ENCODE assay signal across 10 mouse cellular contexts in the genomic region with DNA sequence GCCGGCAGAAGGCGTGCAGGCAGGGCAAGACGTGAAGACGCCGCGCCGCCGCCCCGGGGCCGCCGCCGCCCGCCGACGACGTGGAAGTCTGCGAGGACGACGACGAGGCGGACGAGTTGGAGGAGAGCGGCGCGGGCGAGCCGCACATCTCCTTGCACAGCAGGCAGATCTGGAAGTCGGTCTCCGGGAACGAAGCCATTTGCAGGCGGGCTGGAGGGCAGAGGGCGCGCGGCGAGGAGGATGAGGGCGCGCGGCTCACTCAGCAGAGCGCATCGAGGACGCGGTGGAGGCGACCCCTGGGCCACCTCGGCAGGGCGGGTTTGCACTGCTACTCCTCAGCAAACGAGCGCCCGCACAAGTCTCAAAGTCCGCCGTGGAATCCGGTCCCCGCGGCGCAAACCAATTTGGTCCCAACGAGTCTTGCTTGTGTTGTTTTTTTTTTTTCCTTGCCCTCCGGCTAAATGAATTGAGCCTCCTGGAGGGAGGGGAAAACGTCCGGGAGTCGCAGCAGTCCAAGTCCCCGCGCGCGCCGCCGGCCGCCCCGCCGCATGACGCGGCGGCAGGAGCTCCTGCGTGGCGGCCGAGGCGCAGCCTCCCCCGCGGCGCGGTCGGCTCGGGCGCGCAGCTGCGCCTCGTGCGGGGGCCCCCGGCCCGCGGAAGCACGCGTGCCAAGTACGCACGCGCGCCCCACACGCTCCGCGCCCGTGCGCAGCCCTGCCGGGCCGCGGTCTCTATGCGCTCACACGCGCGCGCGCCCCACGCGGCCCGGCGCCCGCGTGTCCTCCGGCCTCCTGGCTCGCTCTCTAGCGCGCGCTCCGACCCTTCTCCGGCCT. TPM values are rescaled to one million over a fixed set of nuclear protein-coding genes. Genes with fewer than 3 reads are reported as not detected.
DNase-seq lines count a peak whose midpoint lies in the region; ATAC-seq and TF ChIP-seq lines count a peak whose summit lies in the region.
"Had no signal": no experiment of that assay in that cellular context is flagged by ENCODE, and none has a peak within 500 bp of the region (broad histone marks: within the 10 kb centered on the region; RNA-seq: fewer than 3 reads in every experiment).

No protein-coding gene starts in this region.

- no peak for TF ChIP-seq CTCF in E14TG2a.4 (conservative IDR thresholded peaks at IDR 0.05; ENCODE audit: low read length)

- H3K36me3 ChIP-seq in heart, embryonic 12.5 days, result no peaks in the 10 kb centered on the region
- peaks cover 40% of the 10 kb centered on the region for H3K36me3 ChIP-seq in E14TG2a.4 (ENCODE audit: insufficient read depth, low read length)
- H3K36me3 ChIP-seq in embryonic facial prominence, embryonic 14.5 days (ENCODE audit: control insufficient read depth, insufficient read depth, low read length), result no peaks in the 10 kb centered on the region
- no peaks in the 10 kb centered on the region for H3K36me3 ChIP-seq in neural tube, embryonic 12.5 days

- H3K9me3 ChIP-seq in heart, embryonic 12.5 days (replicated peaks), result no peaks in the 10 kb centered on the region
- H3K9me3 ChIP-seq in E14TG2a.4 (ENCODE audit: low read length), result no peaks in the 10 kb centered on the region
- no peaks in the 10 kb centered on the region for H3K9me3 ChIP-seq in embryonic facial prominence, embryonic 14.5 days (ENCODE audit: control insufficient read depth, low read length)
- no peaks in the 10 kb centered on the region for H3K9me3 ChIP-seq in neural tube, embryonic 12.5 days

- peaks cover 27% of the 10 kb centered on the region for H3K4me1 ChIP-seq in heart, embryonic 12.5 days (replicated peaks)
- H3K4me1 ChIP-seq in E14TG2a.4 (replicated peaks; ENCODE audit: low read depth, low read length), result peaks cover 61% of the 10 kb centered on the region
- H3K4me1 ChIP-seq in embryonic facial prominence, embryonic 14.5 days (ENCODE audit: control insufficient read depth, insufficient read depth, low read length), result peaks cover 3% of the 10 kb centered on the region; the same call in 1 of the 2 replicates
- H3K4me1 ChIP-seq in neural tube, embryonic 12.5 days, result peaks cover 42% of the 10 kb centered on the region

- peak overlapping the region; percentile 80 for H3K4me2 ChIP-seq in heart, embryonic 12.5 days
- peak overlapping the region; percentile 95 for H3K4me2 ChIP-seq in embryonic facial prominence, embryonic 14.5 days (ENCODE audit: low read depth, low read length)
- peak overlapping the region; percentile 87 for H3K4me2 ChIP-seq in neural tube, embryonic 12.5 days (replicated peaks)

- no peak for DNase-seq in heart, adult 8-10 months (ENCODE audit: low spot score)
- DNase-seq in embryonic facial prominence, embryonic 14.5 days (ENCODE audit: low spot score), result peak; percentile 15
- DNase-seq in kidney, postnatal 4 days, result peak; percentile 53 to 59
- no peak for DNase-seq in ovary, adult 18-20 months (ENCODE audit: low spot score)

- WGBS in heart, embryonic 12.5 days, result 2% methylated on average over 113 of the region's 122 CpGs
- WGBS in embryonic facial prominence, embryonic 14.5 days, result under 1% methylated on average over 97 of the region's 122 CpGs
- WGBS in neural tube, embryonic 12.5 days, result under 1% methylated on average over 116 of the region's 122 CpGs

- no peak for ATAC-seq in heart, embryonic 12.5 days (ENCODE audit: insufficient number of reproducible peaks, low FRiP score)
- ATAC-seq in embryonic facial prominence, embryonic 14.5 days (ENCODE audit: low read depth), result peak; percentile 42
- peak; percentile 48 for ATAC-seq in neural tube, embryonic 12.5 days (ENCODE audit: low FRiP score, low read depth)
- no peak for ATAC-seq in inflammation-experienced regulatory T-cells, adult 6 months

- H3K9ac ChIP-seq in heart, embryonic 12.5 days, result peak overlapping the region; percentile 64
- peak overlapping the region; percentile 65 for H3K9ac ChIP-seq in embryonic facial prominence, embryonic 14.5 days (ENCODE audit: low read depth, low read length)
- peak overlapping the region; percentile 75 for H3K9ac ChIP-seq in neural tube, embryonic 12.5 days

- peaks cover 56% of the 10 kb centered on the region for H3K27me3 ChIP-seq in heart, embryonic 12.5 days (replicated peaks)
- no peaks in the 10 kb centered on the region for H3K27me3 ChIP-seq in E14TG2a.4 (ENCODE audit: insufficient read depth, low read length)
- H3K27me3 ChIP-seq in embryonic facial prominence, embryonic 14.5 days (replicated peaks; ENCODE audit: control insufficient read depth, insufficient read depth, low read length), result peaks cover 64% of the 10 kb centered on the region
- H3K27me3 ChIP-seq in neural tube, embryonic 12.5 days (replicated peaks), result peaks cover 19% of the 10 kb centered on the region

- peak overlapping the region; percentile 57 for H3K4me3 ChIP-seq in heart, embryonic 12.5 days
- peak overlapping the region; percentile 92 for H3K4me3 ChIP-seq in E14TG2a.4 (replicated peaks; ENCODE audit: low read length)
- peak overlapping the region; percentile 59 for H3K4me3 ChIP-seq in embryonic facial prominence, embryonic 14.5 days (ENCODE audit: low read depth, low read length)
- H3K4me3 ChIP-seq in neural tube, embryonic 12.5 days, result peak overlapping the region; percentile 67

- no peak overlapping the region for H3K27ac ChIP-seq in heart, embryonic 12.5 days (ENCODE audit: poor library complexity, severe bottlenecking)
- H3K27ac ChIP-seq in embryonic facial prominence, embryonic 14.5 days (replicated peaks; ENCODE audit: low read depth, low read length), result no peak overlapping the region; the same call in 1 of the 2 replicates
- peak overlapping the region; percentile 80 for H3K27ac ChIP-seq in neural tube, embryonic 12.5 days

RNA-seq across cellular contexts. Expression of a gene that starts 1.0 kb away (rescaled TPM):
- 0.40 and 0.63 TPM in 2 replicates for polyA plus RNA-seq in heart, embryonic 12.5 days (2016; fragmentation: Nextera tagmentation; extraction: Ambion mirVana)
- not detected for total RNA-seq in heart, adult 8-10 months (2022)
- polyA plus RNA-seq in embryonic facial prominence, embryonic 14.5 days (2014; fragmentation: Nextera tagmentation; extraction: Ambion mirVana), result 0.06 and 0.13 TPM in 2 replicates
- 0.98 and 1.4 TPM in 2 replicates for polyA plus RNA-seq in neural tube, embryonic 12.5 days (2016; fragmentation: Nextera tagmentation; extraction: Ambion mirVana)
- polyA plus RNA-seq in inflammation-experienced regulatory T-cells, adult 6 months (2017; shearing (Covaris generic)), result under 1 TPM in 1 of 3 experiments, not detected in 2; 0.04 TPM
- total RNA-seq: MEL had no signal

RNA-seq across cellular contexts. Expression of a gene that starts 47.6 kb away (rescaled TPM):
- polyA plus RNA-seq in heart, embryonic 12.5 days (2016; fragmentation: Nextera tagmentation; extraction: Ambion mirVana), result 0.64 and 1.3 TPM in 2 replicates
- not detected for total RNA-seq in heart, adult 8-10 months (2022)
- polyA plus RNA-seq in embryonic facial prominence, embryonic 14.5 days (2014; fragmentation: Nextera tagmentation; extraction: Ambion mirVana), result 1.3 and 1.4 TPM in 2 replicates
- polyA plus RNA-seq in neural tube, embryonic 12.5 days (2016; fragmentation: Nextera tagmentation; extraction: Ambion mirVana), result 0.28 and 0.29 TPM in 2 replicates
- polyA plus RNA-seq in inflammation-experienced regulatory T-cells, adult 6 months (2017; shearing (Covaris generic)), result not detected
- total RNA-seq: left cerebral cortex, adult 18-20 months; MEL had no signal

RNA-seq across cellular contexts. Expression of a gene that starts 58.4 kb away (rescaled TPM):
- polyA plus RNA-seq in heart, embryonic 12.5 days (2016; fragmentation: Nextera tagmentation; extraction: Ambion mirVana), result not detected in 2 replicates
- not detected for total RNA-seq in heart, adult 8-10 months (2022)
- 0.75 and 1.1 TPM in 2 replicates for polyA plus RNA-seq in embryonic facial prominence, embryonic 14.5 days (2014; fragmentation: Nextera tagmentation; extraction: Ambion mirVana)
- polyA plus RNA-seq in neural tube, embryonic 12.5 days (2016; fragmentation: Nextera tagmentation; extraction: Ambion mirVana), result not detected in 2 replicates
- 10 to 100 TPM; 16.1 to 24.9 (median 17.5) TPM for polyA plus RNA-seq in inflammation-experienced regulatory T-cells, adult 6 months (2017; shearing (Covaris generic))
- total RNA-seq: left cerebral cortex, adult 18-20 months; MEL had no signal

Comparison
In these comparisons a context has a peak if more than half of its experiments do, and no peak if none do; other contexts are left out.
1. ATAC-seq: peak in embryonic facial prominence, embryonic 14.5 days (single experiment) and neural tube, embryonic 12.5 days (single experiment); none in heart, embryonic 12.5 days (single experiment) and inflammation-experienced regulatory T-cells, adult 6 months (single experiment).
2. DNase-seq: peak in embryonic facial prominence, embryonic 14.5 days (single experiment) and kidney, postnatal 4 days (2 of 2); none in heart, adult 8-10 months (single experiment) and ovary, adult 18-20 months (single experiment).
3. Peak in every context shown above with its lines, with median percentiles within 50 percentile points of each other: H3K4me2 ChIP-seq, H3K4me3 ChIP-seq and H3K9ac ChIP-seq.